In the genomic region with DNA sequence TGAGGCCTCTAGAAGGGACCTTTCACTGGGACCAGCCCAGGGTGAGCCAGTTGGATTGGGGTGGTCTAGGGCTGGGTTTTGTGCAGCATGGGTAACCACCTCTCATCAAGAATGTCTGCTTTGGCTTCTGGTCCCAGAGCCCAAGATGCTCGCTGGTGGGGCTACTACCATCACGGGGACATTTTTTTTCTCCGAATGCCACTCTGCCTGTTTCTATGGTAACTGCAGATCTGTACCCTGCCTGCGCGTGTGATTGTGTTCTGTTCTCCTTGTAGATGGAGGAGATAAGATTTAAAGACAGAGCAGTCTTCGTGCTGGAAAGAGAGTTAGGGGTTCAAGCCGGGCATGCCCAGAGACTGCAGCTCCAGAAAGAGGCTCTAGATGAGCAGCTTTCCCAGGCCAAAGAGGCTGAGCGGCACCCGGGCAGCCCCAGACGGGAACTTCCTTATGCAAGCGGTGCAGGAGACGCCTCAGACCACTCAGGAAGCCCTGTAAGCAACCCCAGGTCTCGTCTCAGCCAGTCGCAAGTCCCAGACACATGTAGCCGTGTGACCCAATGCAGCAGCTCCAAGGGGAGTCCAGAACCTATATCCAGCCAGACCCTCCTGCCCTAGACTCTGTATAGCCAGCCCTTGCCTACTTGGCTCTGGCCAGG, we compare ENCODE assay signal across 24 mouse cellular contexts.
DNase-seq lines count a peak whose midpoint lies in the region; ATAC-seq lines count a peak whose summit lies in the region.
"Had no signal": no experiment of that assay in that cellular context is flagged by ENCODE, and none has a peak within 500 bp of the region (broad histone marks: within the 10 kb centered on the region; RNA-seq: fewer than 3 reads in every experiment).

No protein-coding gene starts in this region.

- ATAC-seq in hindbrain, embryonic 15.5 days (ENCODE audit: low FRiP score, low read depth): peak; percentile 20; the same call in 1 of the 2 replicates
- ATAC-seq in megakaryocyte progenitor cell, adult 5-6 weeks (replicated peaks; ENCODE audit: poor library complexity): peak; percentile 69

- no peak overlapping the region for H3K27ac ChIP-seq in hindbrain, embryonic 15.5 days (replicated peaks)
- no peak overlapping the region for H3K27ac ChIP-seq in hindbrain, embryonic 10.5 days
- H3K27ac ChIP-seq: forebrain, embryonic 12.5 days; gastrocnemius, adult 2 months; heart, embryonic 13.5 days; limb, embryonic 13.5 days; liver, embryonic 13.5 days; lung, embryonic 15.5 days; macrophage; stomach, postnatal 0 days had no signal

- H3K9me3 ChIP-seq in hindbrain, embryonic 15.5 days: no peaks in the 10 kb centered on the region
- H3K9me3 ChIP-seq in hindbrain, embryonic 10.5 days: no peaks in the 10 kb centered on the region
- H3K9me3 ChIP-seq: forebrain, embryonic 12.5 days; heart, embryonic 13.5 days; limb, embryonic 13.5 days; liver, embryonic 13.5 days; lung, embryonic 15.5 days had no signal

- H3K4me1 ChIP-seq in hindbrain, embryonic 15.5 days (replicated peaks): 0 out of 2 replicates have a peak, but pooled peaks cover 4% of the 10 kb centered on the region
- H3K4me1 ChIP-seq in hindbrain, embryonic 10.5 days (replicated peaks): peaks cover 24% of the 10 kb centered on the region
- H3K4me1 ChIP-seq: lung, embryonic 15.5 days had no signal

- no peak overlapping the region for H3K4me2 ChIP-seq in hindbrain, embryonic 15.5 days
- H3K4me2 ChIP-seq: forebrain, embryonic 12.5 days; heart, embryonic 13.5 days; liver, embryonic 13.5 days; lung, embryonic 15.5 days had no signal

- H3K27me3 ChIP-seq in hindbrain, embryonic 15.5 days: no peaks in the 10 kb centered on the region
- H3K27me3 ChIP-seq in hindbrain, embryonic 10.5 days (ENCODE audit: insufficient read depth, poor library complexity, severe bottlenecking): peaks cover 5% of the 10 kb centered on the region
- H3K27me3 ChIP-seq: liver, embryonic 13.5 days; lung, embryonic 15.5 days had no signal

- H3K9ac ChIP-seq in hindbrain, embryonic 15.5 days: no peak overlapping the region
- H3K9ac ChIP-seq: forebrain, embryonic 12.5 days; heart, embryonic 13.5 days; limb, embryonic 13.5 days; liver, embryonic 13.5 days; lung, embryonic 15.5 days had no signal

- H3K36me3 ChIP-seq in hindbrain, embryonic 15.5 days: no peaks in the 10 kb centered on the region
- no peaks in the 10 kb centered on the region for H3K36me3 ChIP-seq in hindbrain, embryonic 10.5 days
- H3K36me3 ChIP-seq: forebrain, embryonic 12.5 days; heart, embryonic 13.5 days; limb, embryonic 13.5 days; liver, embryonic 13.5 days; lung, embryonic 15.5 days had no signal

- H3K4me3 ChIP-seq in hindbrain, embryonic 15.5 days: no peak overlapping the region
- no peak overlapping the region for H3K4me3 ChIP-seq in hindbrain, embryonic 10.5 days
- H3K4me3 ChIP-seq: forebrain, embryonic 12.5 days; gastrocnemius, adult 2 months; heart, embryonic 13.5 days; limb, embryonic 13.5 days; liver, embryonic 13.5 days; lung, embryonic 15.5 days had no signal

- no peak for DNase-seq in hindbrain, embryonic 10.5 days (ENCODE audit: low spot score)
- peak; percentile 21 for DNase-seq in 416B (ENCODE audit: low read depth)
- peak; percentile 67 for DNase-seq in brain, adult 2 months (ENCODE audit: low read depth, low spot score)
- no peak for DNase-seq in T-cell, adult 2 months (ENCODE audit: low spot score)
- DNase-seq in cerebellum, postnatal 4 days (ENCODE audit: low spot score in 2 of 2): no peak
- DNase-seq: adrenal gland, adult 8-10 months; cerebellum, postnatal 10 days; embryo, embryonic 11 days; gastrocnemius, adult 2 months; heart, adult 18-20 months; heart, postnatal 36 days; kidney, adult 8-10 months; kidney, postnatal 14 days; liver, embryonic 13.5 days; retina, postnatal 1 day; right cerebral cortex, postnatal 4 days had no signal

- WGBS in hindbrain, embryonic 15.5 days: 59% methylated on average over 15 of the region's 15 CpGs
- 69% methylated on average over 15 of the region's 15 CpGs for WGBS in hindbrain, embryonic 10.5 days

Comparison
In these comparisons a context has a peak if more than half of its experiments do, and no peak if none do; other contexts are left out.
1. DNase-seq: peak in 416B (single experiment) and brain, adult 2 months (single experiment); none in hindbrain, embryonic 10.5 days (single experiment), T-cell, adult 2 months (single experiment) and cerebellum, postnatal 4 days (0 of 2).